Mouse (Mus musculus): ENCODE data around the gene Dnajc8.

Dnajc8 gene

GRCm38 (mm10) chr4:132535406-132536121 lies at the start of gene Dnajc8:
Gene Dnajc8, plus strand, starts transcription at chr4:132535550.
- under 1% methylated on average over 60 of the region's 60 CpGs for WGBS

- WGBS = 75% methylated on average over 3 of the region's 3 CpGs
Observed at GRCm38 (mm10) chr4:132488521-132488920, 46.8 kb upstream of the Dnajc8 start.

DNA sequence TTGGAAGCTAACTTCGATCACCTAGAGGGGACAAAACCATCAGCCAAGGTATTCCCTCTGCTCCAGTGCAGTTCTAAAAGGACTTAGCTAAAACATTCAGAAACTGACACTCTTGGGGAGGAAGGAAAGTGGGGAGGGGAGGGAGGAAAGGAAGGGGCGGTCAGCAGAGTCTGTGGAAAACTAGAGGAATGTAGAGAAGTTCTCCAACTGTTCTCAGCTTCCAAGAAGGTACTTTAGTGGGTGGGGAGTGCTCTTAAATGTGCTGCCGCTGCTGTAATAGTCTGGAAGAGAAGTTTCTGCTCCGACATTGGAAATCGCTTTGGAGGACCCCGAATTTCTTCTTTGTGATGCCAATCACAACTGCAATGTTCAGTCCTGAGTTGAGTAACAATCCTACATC lies 46.4 kb upstream of the Dnajc8 start:
- WGBS = 72% methylated on average over 6 of the region's 6 CpGs

DNA sequence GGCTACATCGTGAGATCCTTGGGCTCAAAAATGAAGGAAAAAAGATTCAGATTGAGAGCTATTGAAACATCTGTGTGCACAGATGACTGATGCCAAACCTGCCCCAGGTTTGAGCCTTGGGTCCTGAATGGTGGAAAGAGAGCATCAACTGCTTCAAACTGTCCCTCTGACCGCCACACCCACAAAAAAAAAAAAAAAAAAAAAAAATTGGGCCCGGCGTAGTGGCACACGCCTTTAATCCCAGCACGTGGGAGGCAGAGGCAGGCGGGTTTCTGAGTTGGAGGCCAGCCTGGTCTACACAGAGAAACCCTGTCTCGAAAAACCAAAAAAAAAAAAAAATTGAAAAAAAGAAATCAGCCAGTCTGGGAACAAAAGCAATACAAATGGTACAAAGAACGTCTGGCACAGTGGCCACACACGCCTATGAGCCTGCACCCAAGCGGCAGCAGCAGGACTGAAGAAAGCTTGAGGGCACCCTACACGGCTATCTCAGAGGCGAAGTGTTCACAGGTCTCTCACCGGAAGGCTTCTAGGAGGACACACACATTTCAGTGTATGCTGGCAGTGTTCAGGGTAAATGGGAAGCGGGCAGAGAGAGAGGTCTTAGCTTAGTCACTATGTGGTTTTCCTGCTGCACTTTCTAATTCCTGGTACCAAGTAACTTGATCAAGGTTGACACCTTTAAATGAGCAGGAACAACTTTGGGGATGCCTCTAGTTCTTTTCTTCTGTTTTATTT lies 44.9 kb upstream of the Dnajc8 start:
- 90% methylated on average over 15 of the region's 15 CpGs for WGBS

DNA sequence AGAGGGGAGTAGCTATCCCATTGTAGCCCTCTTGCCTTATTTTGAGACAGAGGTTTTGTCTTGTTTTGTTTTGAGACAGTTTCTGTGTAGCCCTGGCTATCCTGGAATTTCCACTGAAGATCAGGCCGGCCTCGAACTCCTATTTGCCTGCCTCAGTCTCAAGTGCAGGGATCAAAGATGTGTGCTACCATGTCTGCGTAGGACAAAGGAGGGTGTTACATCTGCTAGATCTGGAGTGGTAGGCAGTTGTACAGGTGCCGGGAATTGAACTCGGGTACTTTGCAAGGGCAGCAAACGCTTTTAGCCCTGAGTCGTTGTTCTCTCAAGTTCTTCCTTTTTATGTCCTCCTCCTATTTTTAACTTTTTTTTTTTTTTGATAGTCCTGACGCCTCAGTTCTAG lies 44.3 kb upstream of the Dnajc8 start:
- 88% methylated on average over 8 of the region's 8 CpGs for WGBS

DNA sequence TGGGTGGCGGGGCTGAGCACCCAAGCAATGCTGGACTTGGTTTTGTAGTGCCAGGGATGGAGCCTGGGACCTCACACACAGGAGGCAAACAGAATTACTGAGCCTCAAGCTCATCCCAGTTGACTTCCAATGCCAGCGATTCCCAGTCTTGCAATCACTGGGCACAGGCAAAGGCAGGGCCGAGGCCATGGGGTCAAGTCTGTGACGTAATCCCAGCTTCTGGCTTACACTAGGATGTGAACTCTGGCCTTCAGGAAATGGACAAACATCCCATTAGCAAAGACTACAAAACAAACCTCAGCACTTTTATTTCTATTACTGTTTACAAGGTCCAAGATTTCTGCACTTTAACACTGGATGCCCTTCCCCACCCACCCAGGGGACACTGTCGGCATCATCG lies 43.6 kb upstream of the Dnajc8 start:
- 84% methylated on average over 6 of the region's 6 CpGs for WGBS

- WGBS = 63% methylated on average over 10 of the region's 10 CpGs
Observed at GRCm38 (mm10) chr4:132492178-132493060, 42.9 kb upstream of the Dnajc8 start.

GRCm38 (mm10) chr4:132494271-132494918 lies 41.0 kb upstream of the Dnajc8 start:
- WGBS = 79% methylated on average over 20 of the region's 20 CpGs

DNA sequence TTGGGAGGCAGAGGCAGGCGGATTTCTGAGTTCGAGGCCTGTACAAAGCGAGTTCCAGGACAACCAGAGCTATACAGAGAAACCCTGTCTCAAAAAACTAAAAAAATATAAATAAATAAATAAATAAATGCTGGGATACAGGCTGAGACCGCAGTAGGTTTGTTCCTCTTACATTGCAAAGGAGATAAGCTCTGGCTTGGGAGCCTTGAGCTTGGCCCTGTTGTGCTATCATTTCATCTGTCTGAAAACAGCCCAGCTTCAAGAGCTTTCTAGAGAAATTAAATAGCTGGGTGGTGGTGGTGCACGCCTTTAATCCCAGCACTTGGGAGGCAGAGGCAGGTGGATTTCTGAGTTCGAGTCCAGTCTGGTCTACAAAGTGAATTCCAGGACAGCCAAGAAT lies 33.7 kb upstream of the Dnajc8 start:
- WGBS = 98% methylated on average over 6 of the region's 6 CpGs

DNA sequence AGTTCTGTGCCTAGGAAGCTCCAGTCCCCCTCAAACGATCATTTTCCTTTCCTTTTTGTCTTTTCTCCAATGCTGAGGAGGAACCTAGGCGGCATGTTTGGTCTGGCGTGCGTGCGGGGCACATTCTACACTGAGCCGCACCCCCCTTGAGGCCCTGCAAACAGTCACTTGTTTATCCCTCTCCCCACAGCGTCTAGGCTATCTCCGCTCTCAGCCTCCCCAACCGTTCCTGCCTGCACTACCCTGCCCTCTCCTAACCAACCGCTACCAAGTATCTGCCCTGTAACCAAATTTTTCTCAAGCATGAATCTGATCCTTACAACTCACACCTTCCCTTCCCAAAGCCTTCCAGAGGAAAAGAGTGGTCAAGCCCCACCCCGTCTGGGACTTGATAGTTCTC lies 32.0 kb upstream of the Dnajc8 start:
- 89% methylated on average over 11 of the region's 11 CpGs for WGBS

DNA sequence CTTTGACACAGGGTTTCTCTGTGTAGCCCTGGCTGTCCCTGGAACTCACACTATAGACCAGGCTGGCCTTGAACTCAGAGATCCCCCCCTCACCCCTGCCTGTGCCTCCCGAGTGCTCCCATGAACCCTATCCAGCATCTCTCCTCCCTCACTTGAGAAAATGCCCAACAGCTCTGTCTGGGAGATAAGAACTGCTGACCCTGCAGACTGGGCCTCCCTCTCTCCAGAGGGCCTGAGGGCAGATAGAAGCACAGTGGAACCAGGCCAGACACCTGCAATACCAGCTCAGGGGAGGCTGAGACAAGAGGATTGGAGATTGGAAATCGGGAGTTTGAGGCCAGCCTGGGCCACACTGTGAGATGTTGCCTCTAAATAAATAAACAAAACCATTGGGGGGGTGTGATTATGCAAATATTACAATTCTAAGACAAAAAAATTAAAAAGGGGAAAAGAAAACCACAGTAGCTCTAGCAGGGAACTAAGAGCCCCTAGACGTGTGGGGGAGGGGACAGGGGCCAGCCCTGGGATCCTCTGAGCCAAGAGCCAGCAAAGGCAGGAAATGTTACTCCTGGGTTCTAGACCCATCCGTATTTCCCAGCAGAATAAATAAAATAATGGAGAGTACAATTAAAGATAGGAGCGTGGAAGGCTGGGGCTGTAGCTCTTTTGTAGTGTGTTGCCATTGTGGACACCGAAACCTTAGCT lies 30.2 kb upstream of the Dnajc8 start:
- 81% methylated on average over 6 of the region's 6 CpGs for WGBS

DNA sequence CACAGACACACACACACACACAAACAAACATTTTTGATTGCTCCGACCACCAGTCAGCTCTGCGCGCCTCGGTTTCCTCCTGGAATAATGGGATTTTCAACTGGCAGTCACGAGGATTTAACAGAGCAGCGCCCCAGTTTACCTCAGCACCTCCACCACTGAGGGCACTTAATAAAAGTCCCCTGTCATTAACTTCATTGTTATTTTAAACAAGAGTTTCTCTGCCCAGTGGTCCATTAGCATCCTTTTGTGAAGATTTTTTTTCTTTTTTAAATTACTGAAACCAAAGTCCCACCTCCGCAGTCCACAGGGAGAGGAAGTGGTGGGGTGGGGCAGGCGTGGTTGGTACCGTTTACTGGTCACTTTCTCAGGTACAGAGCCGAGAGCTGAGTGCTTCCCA lies 29.6 kb upstream of the Dnajc8 start:
- 76% methylated on average over 10 of the region's 10 CpGs for WGBS

DNA sequence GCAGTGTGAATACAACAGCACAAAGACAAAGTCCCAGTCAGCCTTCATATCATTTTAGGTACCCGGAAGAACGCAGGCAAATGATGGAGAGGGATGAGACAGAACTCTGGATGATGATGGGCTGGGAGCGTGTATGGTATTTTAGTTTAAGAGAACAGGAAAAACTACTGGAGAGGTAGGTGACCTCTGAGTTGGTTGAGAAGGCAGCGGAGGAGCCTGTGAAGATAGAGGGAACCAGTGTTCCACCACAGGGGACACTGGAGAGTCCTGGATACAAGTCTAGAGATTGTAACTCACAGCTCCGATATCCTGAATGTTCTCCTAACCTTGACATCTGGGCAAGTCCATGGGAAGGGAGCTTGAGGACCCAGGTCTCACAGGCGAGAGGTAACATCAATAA lies 29.1 kb upstream of the Dnajc8 start:
- WGBS = 94% methylated on average over 6 of the region's 6 CpGs

DNA sequence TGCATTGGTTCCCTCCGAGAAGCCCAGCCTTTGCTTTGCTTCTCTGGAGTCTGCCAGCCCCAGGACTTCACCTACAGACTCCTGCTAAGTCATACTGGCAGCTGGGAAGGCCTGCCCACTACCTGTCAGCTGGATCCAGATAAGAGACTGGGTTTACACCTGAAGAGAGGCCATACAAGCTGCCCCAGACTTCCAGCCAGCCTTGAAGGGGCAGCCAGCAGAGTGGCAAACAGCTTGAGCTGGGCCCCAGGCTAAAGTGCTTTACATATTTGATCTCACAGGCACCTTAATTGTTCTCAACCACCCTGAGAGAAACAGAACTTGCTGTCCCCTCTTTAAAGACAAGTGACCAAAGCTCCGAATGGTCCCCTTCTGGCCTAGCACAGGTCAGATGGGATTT lies 28.1 kb upstream of the Dnajc8 start:
- WGBS = 84% methylated on average over 2 of the region's 2 CpGs

- WGBS = under 1% methylated on average over 52 of the region's 52 CpGs
Observed at GRCm38 (mm10) chr4:132509621-132510296, 25.6 kb upstream of the Dnajc8 start.

DNA sequence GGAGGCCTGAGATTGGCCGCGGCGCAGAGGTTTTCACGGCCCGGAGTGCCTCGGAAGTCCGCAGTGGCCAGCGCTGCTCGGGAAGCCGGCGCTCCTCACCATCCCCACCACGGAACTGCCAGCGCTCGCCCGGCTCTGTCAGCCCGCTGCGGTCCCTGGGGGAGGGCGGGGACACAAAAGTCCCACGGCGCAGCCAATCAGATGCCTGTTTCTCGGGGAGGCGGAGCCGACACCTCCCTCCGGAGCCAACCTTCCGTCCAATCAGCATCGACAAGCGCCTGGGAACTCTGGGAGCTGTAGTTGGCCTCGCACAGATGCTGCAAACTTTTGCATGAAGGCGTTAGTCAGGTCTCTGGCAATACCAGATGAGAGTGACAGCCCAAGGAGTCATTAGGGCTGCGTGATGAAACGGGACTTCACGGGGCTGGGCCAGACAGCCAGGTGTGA lies 25.0 kb upstream of the Dnajc8 start, which contains the start of gene Sesn2:
Gene Sesn2 (minus strand): TSS at position 150 of the 447 bp plus-strand sequence.
- under 1% methylated on average over 31 of the region's 32 CpGs for WGBS

- 90% methylated on average over 3 of the region's 3 CpGs for WGBS
Observed at GRCm38 (mm10) chr4:132512080-132512479, 23.3 kb upstream of the Dnajc8 start.

DNA sequence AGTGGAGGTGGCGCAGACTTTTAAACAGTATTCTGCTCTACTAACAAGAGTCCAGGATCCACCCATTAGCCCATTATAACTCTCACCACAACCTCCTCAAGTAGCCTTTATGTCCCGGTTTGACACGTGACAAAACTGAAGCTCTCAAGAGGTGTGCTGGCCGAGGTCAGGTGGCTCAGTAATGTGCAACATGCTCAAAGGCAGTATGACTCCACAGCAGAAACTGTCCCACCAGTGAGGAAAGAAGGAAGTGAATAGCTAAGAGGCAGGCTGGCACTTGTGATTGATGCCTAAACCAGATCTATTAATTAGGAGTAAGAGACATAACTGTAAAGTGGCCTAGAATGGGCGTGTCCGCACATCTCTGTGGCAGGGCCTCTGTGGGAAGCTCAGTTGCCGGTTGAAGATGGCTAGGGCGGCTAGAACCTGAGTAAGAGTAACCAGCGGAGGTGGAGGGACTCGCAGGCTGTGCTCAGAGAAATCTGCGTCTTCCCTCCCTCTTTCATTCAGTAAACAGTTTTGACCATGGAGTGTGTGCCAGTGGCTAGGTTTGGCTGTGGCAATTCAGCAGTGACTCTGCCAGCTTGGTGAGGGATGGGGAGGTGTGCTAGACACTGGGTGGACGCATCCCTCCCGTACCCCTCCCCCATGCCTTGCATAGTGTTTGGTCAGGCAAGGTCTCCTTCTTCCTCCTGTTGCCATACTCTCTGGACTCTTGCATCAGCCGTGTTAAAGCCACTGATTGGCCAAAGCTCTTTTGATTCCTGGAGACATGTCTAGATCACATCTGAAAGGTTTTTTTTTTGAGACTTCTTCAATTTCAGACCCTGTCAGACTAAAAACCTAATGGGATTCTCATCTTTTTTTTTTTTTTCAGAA lies 21.7 kb upstream of the Dnajc8 start:
- WGBS = 43% methylated on average over 14 of the region's 14 CpGs

DNA sequence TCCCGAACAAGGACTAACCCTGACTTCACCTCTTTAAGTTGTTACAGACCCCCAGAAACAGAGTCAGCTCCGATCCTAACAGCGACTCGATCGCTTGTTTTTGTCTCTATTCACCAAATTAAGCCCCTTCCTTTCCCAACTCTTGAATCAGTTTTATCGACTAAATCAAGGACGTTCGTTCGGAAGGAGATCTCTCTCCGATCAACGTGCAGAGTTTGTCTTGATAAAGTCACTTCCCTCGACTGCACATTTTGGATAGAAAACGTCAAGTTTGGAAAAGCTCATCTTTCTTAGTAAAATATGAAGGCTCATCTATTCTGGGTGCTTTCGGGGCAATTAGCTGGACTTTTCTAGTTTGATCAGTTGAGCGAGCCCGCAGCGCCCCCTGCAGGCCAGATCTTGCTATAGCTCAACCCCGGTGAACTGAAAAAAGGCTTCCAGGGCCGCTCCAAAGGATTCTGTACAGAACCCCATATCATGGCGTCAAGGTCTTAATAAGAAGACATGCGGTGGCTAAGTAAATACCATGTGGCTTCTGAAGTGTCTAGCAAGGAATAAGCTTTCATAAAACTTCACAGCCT lies 20.7 kb upstream of the Dnajc8 start:
- WGBS = under 1% methylated on average over 21 of the region's 21 CpGs
